Mouse (Mus musculus) heart, embryonic 13.5 days (tissue): ENCODE results near the gene Slit3. TPM values are rescaled to one million over a fixed set of nuclear protein-coding genes. Genes with fewer than 3 reads are reported as not detected.

Experiments
- ATAC-seq: fragments of 200-750 bp; cut with Nextera tagmentation; 2 replicates; pipeline ENCODE4 v1.8.0; 2017; ENCODE audit warnings: moderate TSS enrichment; ENCODE audit not compliant: insufficient number of reproducible peaks, low FRiP score, low TSS enrichment; ENCODE audit errors: extremely low read depth
- H3K27ac ChIP-seq: fragments of 300-500 bp; sonication (generic); replicated peaks from 2 replicates; pipeline ENCODE4 v1.5.1; 2015; ENCODE audit warnings: moderate library complexity, mild to moderate bottlenecking, inconsistent platforms
- H3K27me3 ChIP-seq: fragments of 300-500 bp; sonication (generic); replicated peaks from 2 replicates; pipeline ENCODE4 v1.6.1; 2015; ENCODE audit warnings: mild to moderate bottlenecking, inconsistent platforms
- H3K36me3 ChIP-seq: fragments of 300-500 bp; sonication (generic); 2 replicates; pipeline ENCODE4 v1.6.1; 2015; ENCODE audit warnings: mild to moderate bottlenecking, inconsistent platforms
- H3K4me1 ChIP-seq: fragments of 300-500 bp; sonication (generic); 2 replicates; pipeline ENCODE4 v1.6.1; 2015; ENCODE audit warnings: inconsistent platforms
- H3K4me2 ChIP-seq: fragments of 300-500 bp; sonication (generic); 2 replicates; pipeline ENCODE4 v1.6.1; 2015; ENCODE audit warnings: inconsistent platforms, mild to moderate bottlenecking, moderate library complexity
- H3K4me3 ChIP-seq: fragments of 300-500 bp; sonication (generic); 2 replicates; pipeline ENCODE4 v1.5.1; 2015; ENCODE audit warnings: moderate library complexity, mild to moderate bottlenecking, inconsistent platforms
- H3K9ac ChIP-seq: fragments of 300-500 bp; sonication (generic); 2 replicates; pipeline ENCODE4 v1.6.1; 2015; ENCODE audit warnings: inconsistent platforms, mild to moderate bottlenecking, moderate library complexity
- H3K9me3 ChIP-seq: fragments of 300-500 bp; sonication (generic); 2 replicates; pipeline ENCODE4 v1.6.1; 2016; ENCODE audit warnings: inconsistent platforms
- WGBS: fragments of 180-500 bp; shearing (Covaris S2); methylation state at CpG from one replicate; pipeline ENCODE4 v1.1.7; 2015; ENCODE audit warnings: mixed read lengths; 5-methylcytosine and 5-hydroxymethylcytosine counted together
- polyA plus RNA-seq: library from polyadenylated mRNA; unstranded; fragments of >200 nt; fragmentation: Nextera tagmentation; extraction: Ambion mirVana; gene quantifications from 2 replicates; pipeline ENCODE4 v1.2.1, GENCODE M21; 2015

The Slit3 gene
- polyA plus RNA-seq, 1 experiment from 2014 or later = 12.5 TPM

- H3K9me3 ChIP-seq = no peaks in the 10 kb centered on the region
- no peak overlapping the region for H3K4me3 ChIP-seq
- no peak for ATAC-seq
- H3K4me1 ChIP-seq = peaks cover 14% of the 10 kb centered on the region
- no peak overlapping the region for H3K27ac ChIP-seq
- H3K36me3 ChIP-seq = no peaks in the 10 kb centered on the region
- no peaks in the 10 kb centered on the region for H3K27me3 ChIP-seq
- H3K4me2 ChIP-seq = no peak overlapping the region
- no peak overlapping the region for H3K9ac ChIP-seq
- WGBS = 53% methylated on average over 5 of the region's 5 CpGs
Observed at GRCm38 (mm10) chr11:35470853-35471252, 349.8 kb downstream of the Slit3 start.

DNA sequence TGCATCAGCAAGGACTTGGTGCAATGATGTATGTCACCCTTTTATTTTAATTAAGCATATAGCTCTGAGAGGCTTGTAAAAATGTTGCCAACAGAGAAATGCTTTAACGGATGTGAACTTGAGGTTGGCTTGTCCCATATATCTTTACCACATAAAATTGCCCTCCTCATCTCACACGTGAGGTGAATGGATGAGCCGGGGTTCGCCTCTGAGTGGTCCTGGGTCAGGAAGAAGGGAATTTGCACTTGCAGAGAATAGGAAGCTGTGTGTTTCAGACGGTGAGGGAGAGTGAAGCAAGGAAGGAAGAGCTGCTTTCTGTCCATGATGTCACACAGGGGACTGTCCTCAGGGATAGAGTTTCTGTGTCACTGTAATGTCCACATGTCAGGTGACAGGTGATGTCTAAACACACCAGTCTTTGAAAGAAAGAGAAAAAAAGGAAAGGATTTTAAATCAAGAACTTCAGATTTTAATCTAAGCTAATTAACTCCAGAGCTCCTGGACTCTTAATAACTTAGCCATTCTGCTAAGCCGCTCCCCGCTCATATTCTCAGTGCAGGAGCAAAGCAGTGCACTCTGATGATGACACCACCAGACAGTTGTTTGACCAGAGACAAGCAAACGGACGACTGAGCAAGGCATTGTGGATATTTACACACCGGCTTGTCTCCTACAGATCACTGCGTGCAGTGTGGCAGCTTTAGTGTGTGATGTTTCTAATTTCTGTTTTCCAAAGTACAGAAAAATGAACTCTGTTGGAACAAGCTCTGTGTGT, 352.0 kb downstream of the Slit3 start:
- Histone ChIP-seq H3K27me3 (no peaks in the 10 kb centered on the region), H3K4me1 (peaks cover 11% of the 10 kb centered on the region; the same call in 1 of the 2 replicates), H3K27ac (no peak overlapping the region), H3K4me2 (no peak overlapping the region), H3K9ac (no peak overlapping the region), H3K9me3 (no peaks in the 10 kb centered on the region), H3K36me3 (no peaks in the 10 kb centered on the region), H3K4me3 (no peak overlapping the region)
- WGBS = 63% methylated on average over 11 of the region's 11 CpGs
- no peak for ATAC-seq

DNA sequence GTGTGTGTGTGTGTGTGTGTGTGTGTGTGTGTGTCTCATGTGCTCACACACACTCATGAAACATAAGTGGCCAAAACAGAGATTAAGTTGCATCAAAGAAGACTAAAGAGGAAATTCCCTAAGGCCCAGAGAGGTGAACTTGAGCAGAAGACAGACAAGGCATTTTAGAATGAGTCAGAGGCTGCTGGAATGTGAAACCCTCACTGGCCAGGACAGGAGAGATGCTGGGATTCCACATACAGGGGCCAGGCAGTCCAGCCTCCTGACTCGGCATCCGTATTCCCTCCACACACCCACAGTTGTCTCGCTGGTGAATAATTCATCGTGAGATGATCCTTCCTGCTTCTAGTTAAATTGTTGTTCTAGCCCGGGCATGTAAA, 352.6 kb downstream of the Slit3 start:
- 46% methylated on average over 5 of the region's 5 CpGs for WGBS
- Histone ChIP-seq H3K4me2 (no peak overlapping the region), H3K9ac (no peak overlapping the region), H3K36me3 (no peaks in the 10 kb centered on the region), H3K27ac (no peak overlapping the region), H3K4me1 (peaks cover 11% of the 10 kb centered on the region; the same call in 1 of the 2 replicates), H3K9me3 (no peaks in the 10 kb centered on the region), H3K4me3 (no peak overlapping the region), H3K27me3 (no peaks in the 10 kb centered on the region)
- no peak for ATAC-seq

- no peak overlapping the region for H3K4me2 ChIP-seq
- no peaks in the 10 kb centered on the region for H3K9me3 ChIP-seq
- WGBS = 34% methylated on average over 8 of the region's 8 CpGs
- no peaks in the 10 kb centered on the region for H3K36me3 ChIP-seq
- no peak overlapping the region for H3K9ac ChIP-seq
- no peak overlapping the region for H3K27ac ChIP-seq
- H3K4me1 ChIP-seq = peaks cover 9% of the 10 kb centered on the region; the same call in 1 of the 2 replicates
- no peak overlapping the region for H3K4me3 ChIP-seq
- no peaks in the 10 kb centered on the region for H3K27me3 ChIP-seq
- ATAC-seq = no peak
Observed at GRCm38 (mm10) chr11:35480146-35480545, 359.1 kb downstream of the Slit3 start.

DNA sequence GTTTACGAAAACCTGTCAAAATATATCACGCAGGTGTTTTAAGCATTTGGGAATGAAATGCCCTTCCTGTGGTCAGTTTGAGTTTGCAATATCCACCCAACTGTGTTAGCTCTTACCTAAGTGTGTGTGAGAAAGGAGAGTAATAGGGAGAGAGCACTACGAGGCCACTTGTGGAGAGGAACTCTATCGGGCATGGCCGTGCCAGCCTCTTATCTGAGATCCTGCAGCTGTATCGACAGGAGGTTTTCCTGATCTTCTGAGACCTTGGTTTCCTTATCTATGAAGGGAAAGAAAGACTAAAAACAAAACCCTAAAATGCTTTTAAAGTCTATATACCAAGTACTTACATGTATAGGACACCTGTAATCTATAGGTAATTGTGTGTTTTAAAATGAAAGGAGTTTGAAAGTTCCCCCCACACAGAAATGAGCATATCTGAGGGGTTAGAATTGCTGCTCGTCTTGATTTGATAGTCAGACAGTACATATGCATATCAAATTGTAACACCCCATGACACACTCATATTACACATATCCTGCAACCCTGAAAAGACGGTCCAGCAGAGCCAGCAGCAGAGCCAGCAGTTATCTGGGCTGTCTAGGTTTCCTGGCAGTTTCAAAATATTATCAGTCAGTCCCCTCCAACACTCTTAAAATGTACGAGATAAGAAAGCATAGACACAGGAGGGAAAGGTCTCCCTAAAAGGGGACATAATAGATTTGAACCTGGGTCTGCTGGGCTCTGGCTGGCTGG, 360.8 kb downstream of the Slit3 start:
- no peak overlapping the region for H3K9ac ChIP-seq
- H3K27me3 ChIP-seq = no peaks in the 10 kb centered on the region
- no peak overlapping the region for H3K4me3 ChIP-seq
- whole genome bisulfite sequencing = 35% methylated on average over 9 of the region's 9 CpGs
- H3K36me3 ChIP-seq = no peaks in the 10 kb centered on the region
- no peak for ATAC-seq
- no peaks in the 10 kb centered on the region for H3K9me3 ChIP-seq
- H3K4me2 ChIP-seq = no peak overlapping the region
- no peak overlapping the region for H3K27ac ChIP-seq
- H3K4me1 ChIP-seq = peaks cover 7% of the 10 kb centered on the region

DNA sequence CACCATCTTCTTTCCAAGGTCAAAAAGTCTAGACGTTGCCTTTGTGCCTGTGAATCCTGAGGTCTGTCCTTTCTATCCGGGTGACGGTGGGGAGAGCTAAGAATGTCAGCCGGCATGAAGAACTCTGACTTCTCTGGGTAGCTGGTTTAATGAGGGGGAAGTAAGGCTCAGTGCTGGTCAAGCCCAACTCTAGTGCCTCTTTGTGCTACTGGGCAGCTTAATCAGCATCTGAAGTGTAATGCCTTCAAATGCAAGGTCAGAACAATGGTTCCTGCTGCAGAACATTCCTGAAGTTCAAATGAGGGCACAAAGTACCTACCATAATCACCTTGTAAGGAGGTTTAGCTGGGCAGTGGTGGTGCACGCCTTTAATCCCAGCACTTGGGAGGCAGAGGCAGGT, 366.9 kb downstream of the Slit3 start:
- ATAC-seq = no peak
- H3K9ac ChIP-seq = no peak overlapping the region
- H3K27ac ChIP-seq = no peak overlapping the region
- H3K4me3 ChIP-seq = no peak overlapping the region
- peaks cover 4% of the 10 kb centered on the region for H3K4me1 ChIP-seq
- H3K4me2 ChIP-seq = no peak overlapping the region
- H3K9me3 ChIP-seq = no peaks in the 10 kb centered on the region
- no peaks in the 10 kb centered on the region for H3K36me3 ChIP-seq
- H3K27me3 ChIP-seq = no peaks in the 10 kb centered on the region
- WGBS = 75% methylated on average over 5 of the region's 5 CpGs

- no peak overlapping the region for H3K4me3 ChIP-seq
- ATAC-seq = no peak
- H3K4me2 ChIP-seq = no peak overlapping the region
- H3K4me1 ChIP-seq = no peaks in the 10 kb centered on the region
- no peak overlapping the region for H3K9ac ChIP-seq
- H3K27ac ChIP-seq = no peak overlapping the region
- no peaks in the 10 kb centered on the region for H3K36me3 ChIP-seq
- no peaks in the 10 kb centered on the region for H3K9me3 ChIP-seq
- H3K27me3 ChIP-seq = no peaks in the 10 kb centered on the region
- WGBS = 65% methylated on average over 5 of the region's 5 CpGs
Observed at GRCm38 (mm10) chr11:35491701-35492100, 370.7 kb downstream of the Slit3 start.

DNA sequence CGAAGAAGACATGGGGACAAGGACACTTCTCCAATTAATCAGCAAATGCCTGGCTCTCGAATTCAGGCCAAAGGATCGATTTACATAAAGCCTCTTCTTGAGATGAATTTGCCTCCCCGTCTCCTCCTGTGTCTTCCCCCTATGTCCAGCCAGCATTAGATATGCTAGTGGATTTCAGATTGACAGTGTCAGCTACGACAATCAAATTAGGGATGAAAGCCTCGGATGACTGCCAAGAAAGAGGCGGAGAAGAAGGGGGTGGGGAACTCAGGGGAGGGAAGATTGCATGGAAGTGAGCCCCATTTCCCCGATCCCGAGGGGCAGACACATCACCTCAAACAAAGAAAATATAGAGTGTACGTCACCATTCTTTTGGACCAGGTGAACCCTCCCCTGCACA, 375.9 kb downstream of the Slit3 start:
- no peak overlapping the region for H3K4me3 ChIP-seq
- WGBS = 73% methylated on average over 10 of the region's 10 CpGs
- ATAC-seq = no peak

GRCm38 (mm10) chr11:35497961-35498360, 376.9 kb downstream of the Slit3 start:
- Histone ChIP-seq H3K4me3 (no peak overlapping the region), H3K36me3 (no peaks in the 10 kb centered on the region), H3K27ac (no peak overlapping the region), H3K9me3 (no peaks in the 10 kb centered on the region), H3K9ac (no peak overlapping the region), H3K4me2 (no peak overlapping the region), H3K27me3 (no peaks in the 10 kb centered on the region), H3K4me1 (peaks cover 11% of the 10 kb centered on the region)
- WGBS = 84% methylated on average over 8 of the region's 8 CpGs
- no peak for ATAC-seq

More for the DNA sequence above, 375.9 kb downstream of the Slit3 start:
- Histone ChIP-seq H3K4me1 (peaks cover 3% of the 10 kb centered on the region), H3K27me3 (no peaks in the 10 kb centered on the region), H3K4me2 (no peak overlapping the region), H3K27ac (no peak overlapping the region), H3K9me3 (no peaks in the 10 kb centered on the region), H3K9ac (no peak overlapping the region), H3K36me3 (no peaks in the 10 kb centered on the region)

- Histone ChIP-seq H3K9me3 (no peaks in the 10 kb centered on the region), H3K9ac (no peak overlapping the region), H3K36me3 (no peaks in the 10 kb centered on the region), H3K27me3 (no peaks in the 10 kb centered on the region), H3K27ac (no peak overlapping the region), H3K4me1 (peaks cover 19% of the 10 kb centered on the region), H3K4me3 (no peak overlapping the region), H3K4me2 (no peak overlapping the region)
- ATAC-seq = no peak
- WGBS = 12% methylated on average over 3 of the region's 3 CpGs
Observed at GRCm38 (mm10) chr11:35502128-35502527, 381.1 kb downstream of the Slit3 start.

GRCm38 (mm10) chr11:35504051-35504450, 383.0 kb downstream of the Slit3 start:
- Histone ChIP-seq H3K9me3 (no peaks in the 10 kb centered on the region), H3K36me3 (no peaks in the 10 kb centered on the region), H3K4me3 (no peak overlapping the region), H3K27me3 (no peaks in the 10 kb centered on the region), H3K9ac (no peak overlapping the region), H3K27ac (no peak overlapping the region), H3K4me1 (peaks cover 35% of the 10 kb centered on the region), H3K4me2 (no peak overlapping the region)
- no peak for ATAC-seq
- WGBS = 63% methylated on average over 5 of the region's 5 CpGs

DNA sequence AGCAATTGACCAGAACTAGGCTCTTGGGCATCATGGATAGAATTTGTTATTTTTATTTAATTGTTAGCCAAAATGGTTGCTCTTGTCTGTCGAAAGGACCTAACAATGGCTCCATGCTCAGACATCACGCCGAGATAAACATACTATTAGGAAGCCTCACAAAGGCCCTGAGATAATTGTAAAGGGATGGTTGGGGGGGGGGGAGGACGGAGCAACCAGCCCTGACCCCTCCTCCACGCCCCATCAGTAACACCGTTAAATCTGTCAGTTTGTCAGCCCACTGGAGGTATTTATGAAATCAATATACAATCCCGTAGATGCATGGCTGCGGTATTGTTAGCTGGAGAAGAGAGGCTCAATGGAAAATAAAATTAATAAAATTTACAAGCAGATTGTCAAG, 383.9 kb downstream of the Slit3 start:
- H3K4me2 ChIP-seq = no peak overlapping the region
- no peaks in the 10 kb centered on the region for H3K27me3 ChIP-seq
- ATAC-seq = no peak
- no peaks in the 10 kb centered on the region for H3K9me3 ChIP-seq
- no peaks in the 10 kb centered on the region for H3K36me3 ChIP-seq
- H3K27ac ChIP-seq = no peak overlapping the region
- H3K4me3 ChIP-seq = no peak overlapping the region
- 59% methylated on average over 8 of the region's 8 CpGs for WGBS
- peaks cover 35% of the 10 kb centered on the region for H3K4me1 ChIP-seq
- no peak overlapping the region for H3K9ac ChIP-seq
